In genomic region chr5:24747533-24747932, GRCm38 (mm10) we compare ENCODE assay signal across 13 mouse cellular contexts. TPM values are rescaled to one million over a fixed set of nuclear protein-coding genes. Genes with fewer than 3 reads are reported as not detected.
A peak's percentile ranks its signal among the peaks of the same experiment; 100 is the strongest.
DNase-seq lines count a peak whose midpoint lies in the region; ATAC-seq and TF ChIP-seq lines count a peak whose summit lies in the region.
"Had no signal": no experiment of that assay in that cellular context is flagged by ENCODE, and none has a peak within 500 bp of the region (broad histone marks: within the 10 kb centered on the region; RNA-seq: fewer than 3 reads in every experiment).

No protein-coding gene starts in this region.

- H3K27me3 ChIP-seq in forebrain, embryonic 10.5 days (ENCODE audit: poor library complexity, severe bottlenecking) = 0 out of 2 replicates have a peak, but pooled peaks cover 8% of the 10 kb centered on the region
- H3K27me3 ChIP-seq in forebrain, postnatal 0 days (ENCODE audit: insufficient read depth, low read length) = no peaks in the 10 kb centered on the region
- no peaks in the 10 kb centered on the region for H3K27me3 ChIP-seq in kidney, embryonic 15.5 days
- no peaks in the 10 kb centered on the region for H3K27me3 ChIP-seq in limb, embryonic 13.5 days

- DNase-seq in forebrain, embryonic 10.5 days (ENCODE audit: extremely low spot score, low spot score) = no peak
- DNase-seq in forebrain, postnatal 0 days = no peak
- DNase-seq in kidney, postnatal 36 days = no peak
- DNase-seq in NIH3T3 (ENCODE audit: low read depth) = peak; percentile 22
- DNase-seq in left cerebral cortex, postnatal 25 days (ENCODE audit: low spot score in 2 of 2) = no peak
- DNase-seq: adrenal gland, postnatal 14 days; heart, adult 2 months; liver, embryonic 13.5 days; right cerebral cortex, postnatal 14 days had no signal

- H3K27ac ChIP-seq in forebrain, embryonic 10.5 days = peak overlapping the region; percentile 68
- no peak overlapping the region for H3K27ac ChIP-seq in forebrain, postnatal 0 days (ENCODE audit: low read depth, low read length)
- H3K27ac ChIP-seq in kidney, embryonic 15.5 days = peak overlapping the region; percentile 80
- H3K27ac ChIP-seq in limb, embryonic 13.5 days = peak overlapping the region; percentile 10; the same call in 1 of the 2 replicates
- H3K27ac ChIP-seq: heart, adult 2 months; liver, embryonic 13.5 days; macrophage had no signal

- intact Hi-C loops in left cerebral cortex, postnatal 25 days (cut with DNase I) = no loop called here

- H3K4me3 ChIP-seq in forebrain, embryonic 10.5 days = no peak overlapping the region
- H3K4me3 ChIP-seq in forebrain, postnatal 0 days (ENCODE audit: low read depth, low read length) = no peak overlapping the region
- no peak overlapping the region for H3K4me3 ChIP-seq in kidney, embryonic 15.5 days (replicated peaks)
- no peak overlapping the region for H3K4me3 ChIP-seq in limb, embryonic 13.5 days
- H3K4me3 ChIP-seq: heart, adult 2 months; liver, embryonic 13.5 days had no signal

- no peak overlapping the region for H3K4me2 ChIP-seq in forebrain, postnatal 0 days (ENCODE audit: low read depth)
- H3K4me2 ChIP-seq in kidney, embryonic 15.5 days = no peak overlapping the region
- no peak overlapping the region for H3K4me2 ChIP-seq in limb, embryonic 13.5 days (replicated peaks)
- H3K4me2 ChIP-seq: liver, embryonic 13.5 days had no signal

- H3K4me1 ChIP-seq in forebrain, embryonic 10.5 days = peaks cover 47% of the 10 kb centered on the region
- H3K4me1 ChIP-seq in forebrain, postnatal 0 days (ENCODE audit: insufficient read depth) = peaks cover 12% of the 10 kb centered on the region
- peaks cover 47% of the 10 kb centered on the region for H3K4me1 ChIP-seq in kidney, embryonic 15.5 days
- peaks cover 35% of the 10 kb centered on the region for H3K4me1 ChIP-seq in limb, embryonic 13.5 days

- no peak for ATAC-seq in forebrain, postnatal 0 days
- ATAC-seq in kidney, embryonic 15.5 days (replicated peaks; ENCODE audit: low FRiP score) = no peak
- ATAC-seq in limb, embryonic 13.5 days (ENCODE audit: low FRiP score, low read depth) = no peak
- no peak for ATAC-seq in granulocyte monocyte progenitor cell, adult 5-6 weeks (replicated peaks; ENCODE audit: poor library complexity, severe bottlenecking)

- H3K9me3 ChIP-seq in forebrain, embryonic 10.5 days = no peaks in the 10 kb centered on the region
- H3K9me3 ChIP-seq in forebrain, postnatal 0 days (ENCODE audit: low read length) = no peaks in the 10 kb centered on the region
- no peaks in the 10 kb centered on the region for H3K9me3 ChIP-seq in kidney, embryonic 15.5 days (replicated peaks)
- no peaks in the 10 kb centered on the region for H3K9me3 ChIP-seq in limb, embryonic 13.5 days
- H3K9me3 ChIP-seq: liver, embryonic 13.5 days had no signal

- no peak for TF ChIP-seq CTCF in forebrain, postnatal 0 days (IDR thresholded peaks at IDR 0.05; ENCODE audit: low read depth)

- H3K36me3 ChIP-seq in forebrain, embryonic 10.5 days (replicated peaks) = no peaks in the 10 kb centered on the region
- H3K36me3 ChIP-seq in forebrain, postnatal 0 days (ENCODE audit: insufficient read depth) = no peaks in the 10 kb centered on the region
- no peaks in the 10 kb centered on the region for H3K36me3 ChIP-seq in kidney, embryonic 15.5 days
- H3K36me3 ChIP-seq in limb, embryonic 13.5 days = no peaks in the 10 kb centered on the region
- H3K36me3 ChIP-seq: liver, embryonic 13.5 days had no signal

- no peak overlapping the region for H3K9ac ChIP-seq in forebrain, postnatal 0 days
- H3K9ac ChIP-seq in kidney, embryonic 15.5 days = no peak overlapping the region
- 0 out of 2 replicates have a peak overlapping the region, but pooled peaks have one; percentile 1 for H3K9ac ChIP-seq in limb, embryonic 13.5 days
- H3K9ac ChIP-seq: liver, embryonic 13.5 days had no signal

- 10% methylated on average over 6 of the region's 6 CpGs for whole genome bisulfite sequencing in forebrain, embryonic 10.5 days
- WGBS in forebrain, postnatal 0 days = 15% methylated on average over 6 of the region's 6 CpGs
- WGBS in kidney, embryonic 15.5 days = 17% methylated on average over 6 of the region's 6 CpGs
- 7% methylated on average over 6 of the region's 6 CpGs for WGBS in limb, embryonic 13.5 days

RNA-seq across cellular contexts. Expression of gene Crygn, which starts 10.3 kb away (rescaled TPM):
- polyA plus RNA-seq in forebrain, embryonic 10.5 days (2016; fragmentation: Nextera tagmentation; extraction: Ambion mirVana) = 0.72 and 0.81 TPM in 2 replicates
- 0.33 TPM in 1 of 2 replicates, not detected in the other for total RNA-seq in forebrain, postnatal 0 days (2014; rRNA removed)
- 2.1 and 4.9 TPM in 2 replicates for polyA plus RNA-seq in forebrain, postnatal 0 days (2015; fragmentation: Nextera tagmentation; extraction: Ambion mirVana)
- 2.0 and 3.4 TPM in 2 replicates for polyA plus RNA-seq in kidney, embryonic 15.5 days (2015; fragmentation: Nextera tagmentation; extraction: Ambion mirVana)
- polyA plus RNA-seq in limb, embryonic 13.5 days (2015; fragmentation: Nextera tagmentation; extraction: Ambion mirVana) = 1.8 and 3.8 TPM in 2 replicates
- total RNA-seq in left cerebral cortex, postnatal 25 days (2021) = not detected
- not detected in 2 replicates for total RNA-seq in granulocyte monocyte progenitor cell, adult 5-6 weeks (2014; fragmentation: Nextera tagmentation)
- not detected in 2 replicates for total RNA-seq in granulocyte monocyte progenitor cell, adult 5-6 weeks (2017)
- total RNA-seq: heart, adult 2 months had no signal
- polyA plus RNA-seq: heart, adult 2 months; macrophage had no signal

RNA-seq across cellular contexts. Expression of gene Wdr86, which starts 17.0 kb away (rescaled TPM):
- polyA plus RNA-seq in forebrain, embryonic 10.5 days (2016; fragmentation: Nextera tagmentation; extraction: Ambion mirVana) = 22.5 and 24.5 TPM in 2 replicates
- 7.2 and 13.1 TPM in 2 replicates for total RNA-seq in forebrain, postnatal 0 days (2014; rRNA removed)
- 4.4 and 5.5 TPM in 2 replicates for polyA plus RNA-seq in forebrain, postnatal 0 days (2015; fragmentation: Nextera tagmentation; extraction: Ambion mirVana)
- polyA plus RNA-seq in kidney, embryonic 15.5 days (2015; fragmentation: Nextera tagmentation; extraction: Ambion mirVana) = 28.4 and 32.4 TPM in 2 replicates
- 38.3 and 39.6 TPM in 2 replicates for polyA plus RNA-seq in limb, embryonic 13.5 days (2015; fragmentation: Nextera tagmentation; extraction: Ambion mirVana)
- total RNA-seq in left cerebral cortex, postnatal 25 days (2021) = 1 to 10 TPM in 1 of 2 experiments, under 1 TPM in 1; 0.94 to 1.2 TPM
- 1.5 and 2.2 TPM in 2 replicates for total RNA-seq in granulocyte monocyte progenitor cell, adult 5-6 weeks (2014; fragmentation: Nextera tagmentation)
- total RNA-seq in granulocyte monocyte progenitor cell, adult 5-6 weeks (2017) = not detected in 2 replicates
- polyA plus RNA-seq: macrophage had no signal
